Mouse (Mus musculus): ENCODE data around the gene Cyb561. TPM values are rescaled to one million over a fixed set of nuclear protein-coding genes. Genes with fewer than 3 reads are reported as not detected.

Gene Cyb561
- 33.0 and 36.9 TPM in 2 replicates for polyA plus RNA-seq (2012; rRNA removed)

GRCm38 (mm10) chr11:105952911-105953386, at the start of gene Cyb561:
Cyb561 (minus strand) TSS chr11:105953336.
- no peak for DNase-seq (ENCODE audit: low read depth)
- TF ChIP-seq CTCF (IDR thresholded peaks at IDR 0.05; ENCODE audit: borderline replicate concordance, extremely low read depth, insufficient read depth, insufficient read length) (no peak), POLR2A (IDR thresholded peaks at IDR 0.05; ENCODE audit: borderline replicate concordance, extremely low read depth, insufficient read depth, insufficient read length, poor library complexity, severe bottlenecking) (no peak)

- TF ChIP-seq CTCF (IDR thresholded peaks at IDR 0.05; ENCODE audit: borderline replicate concordance, extremely low read depth, insufficient read depth, insufficient read length) (no peak), POLR2A (IDR thresholded peaks at IDR 0.05; ENCODE audit: borderline replicate concordance, extremely low read depth, insufficient read depth, insufficient read length, poor library complexity, severe bottlenecking) (no peak)
- peak; percentile 48 for DNase-seq (ENCODE audit: low read depth)
These were observed 48.6 kb upstream of the Cyb561 start for GRCm38 (mm10) chr11:106001718-106002117.

- no peak for TF ChIP-seq CTCF (IDR thresholded peaks at IDR 0.05; ENCODE audit: borderline replicate concordance, extremely low read depth, insufficient read depth, insufficient read length)
- TF ChIP-seq POLR2A (IDR thresholded peaks at IDR 0.05; ENCODE audit: borderline replicate concordance, extremely low read depth, insufficient read depth, insufficient read length, poor library complexity, severe bottlenecking), result no peak
- no peak for DNase-seq (ENCODE audit: low read depth)
These were observed 46.9 kb upstream of the Cyb561 start for GRCm38 (mm10) chr11:106000062-106000461.

- no peak for DNase-seq (ENCODE audit: low read depth)
- TF ChIP-seq POLR2A (IDR thresholded peaks at IDR 0.05; ENCODE audit: borderline replicate concordance, extremely low read depth, insufficient read depth, insufficient read length, poor library complexity, severe bottlenecking) (no peak), CTCF (IDR thresholded peaks at IDR 0.05; ENCODE audit: borderline replicate concordance, extremely low read depth, insufficient read depth, insufficient read length) (no peak)
These were observed 41.2 kb upstream of the Cyb561 start, which contains the start of gene Ace3 for GRCm38 (mm10) chr11:105994375-105994774. Ace3 (plus strand) TSS chr11:105994675.

GRCm38 (mm10) chr11:105990231-105990630, 37.1 kb upstream of the Cyb561 start:
- DNase-seq (ENCODE audit: low read depth), result no peak
- TF ChIP-seq POLR2A (IDR thresholded peaks at IDR 0.05; ENCODE audit: borderline replicate concordance, extremely low read depth, insufficient read depth, insufficient read length, poor library complexity, severe bottlenecking) (no peak), CTCF (IDR thresholded peaks at IDR 0.05; ENCODE audit: borderline replicate concordance, extremely low read depth, insufficient read depth, insufficient read length) (no peak)

- no peak for TF ChIP-seq CTCF (IDR thresholded peaks at IDR 0.05; ENCODE audit: borderline replicate concordance, extremely low read depth, insufficient read depth, insufficient read length)
- TF ChIP-seq POLR2A (IDR thresholded peaks at IDR 0.05; ENCODE audit: borderline replicate concordance, extremely low read depth, insufficient read depth, insufficient read length, poor library complexity, severe bottlenecking), result no peak
- no peak for DNase-seq (ENCODE audit: low read depth)
These were observed 36.3 kb upstream of the Cyb561 start for GRCm38 (mm10) chr11:105989446-105989845.

GRCm38 (mm10) chr11:105987446-105987845, 34.3 kb upstream of the Cyb561 start:
- TF ChIP-seq CTCF (IDR thresholded peaks at IDR 0.05; ENCODE audit: borderline replicate concordance, extremely low read depth, insufficient read depth, insufficient read length), result no peak
- TF ChIP-seq POLR2A (IDR thresholded peaks at IDR 0.05; ENCODE audit: borderline replicate concordance, extremely low read depth, insufficient read depth, insufficient read length, poor library complexity, severe bottlenecking), result no peak
- no peak for DNase-seq (ENCODE audit: low read depth)

- DNase-seq (ENCODE audit: low read depth), result no peak
- no peak for TF ChIP-seq CTCF (IDR thresholded peaks at IDR 0.05; ENCODE audit: borderline replicate concordance, extremely low read depth, insufficient read depth, insufficient read length)
- TF ChIP-seq POLR2A (IDR thresholded peaks at IDR 0.05; ENCODE audit: borderline replicate concordance, extremely low read depth, insufficient read depth, insufficient read length, poor library complexity, severe bottlenecking), result no peak
These were observed 31.3 kb upstream of the Cyb561 start for GRCm38 (mm10) chr11:105984452-105984851.

- DNase-seq (ENCODE audit: low read depth), result no peak
- no peak for TF ChIP-seq POLR2A (IDR thresholded peaks at IDR 0.05; ENCODE audit: borderline replicate concordance, extremely low read depth, insufficient read depth, insufficient read length, poor library complexity, severe bottlenecking)
- TF ChIP-seq CTCF (IDR thresholded peaks at IDR 0.05; ENCODE audit: borderline replicate concordance, extremely low read depth, insufficient read depth, insufficient read length), result no peak
These were observed 25.5 kb upstream of the Cyb561 start for GRCm38 (mm10) chr11:105978634-105979033.

GRCm38 (mm10) chr11:105978232-105978631, 25.1 kb upstream of the Cyb561 start:
- DNase-seq (ENCODE audit: low read depth), result no peak
- no peak for TF ChIP-seq POLR2A (IDR thresholded peaks at IDR 0.05; ENCODE audit: borderline replicate concordance, extremely low read depth, insufficient read depth, insufficient read length, poor library complexity, severe bottlenecking)
- TF ChIP-seq CTCF (IDR thresholded peaks at IDR 0.05; ENCODE audit: borderline replicate concordance, extremely low read depth, insufficient read depth, insufficient read length), result no peak

GRCm38 (mm10) chr11:105975636-105976035, 22.5 kb upstream of the Cyb561 start:
- no peak for DNase-seq (ENCODE audit: low read depth)
- no peak for TF ChIP-seq POLR2A (IDR thresholded peaks at IDR 0.05; ENCODE audit: borderline replicate concordance, extremely low read depth, insufficient read depth, insufficient read length, poor library complexity, severe bottlenecking)
- no peak for TF ChIP-seq CTCF (IDR thresholded peaks at IDR 0.05; ENCODE audit: borderline replicate concordance, extremely low read depth, insufficient read depth, insufficient read length)

- TF ChIP-seq CTCF (IDR thresholded peaks at IDR 0.05; ENCODE audit: borderline replicate concordance, extremely low read depth, insufficient read depth, insufficient read length), result no peak
- TF ChIP-seq POLR2A (IDR thresholded peaks at IDR 0.05; ENCODE audit: borderline replicate concordance, extremely low read depth, insufficient read depth, insufficient read length, poor library complexity, severe bottlenecking), result no peak
- DNase-seq (ENCODE audit: low read depth), result no peak
These were observed 21.9 kb upstream of the Cyb561 start for GRCm38 (mm10) chr11:105975050-105975449.

Data from brain, embryonic 14.5 days (tissue).